Mouse (Mus musculus): ENCODE data around the gene Ttc39b. TPM values are rescaled to one million over a fixed set of nuclear protein-coding genes. Genes with fewer than 3 reads are reported as not detected.

Gene Ttc39b
- polyA plus RNA-seq, 1 experiment from 2014 or later, result 15.7 TPM

DNA sequence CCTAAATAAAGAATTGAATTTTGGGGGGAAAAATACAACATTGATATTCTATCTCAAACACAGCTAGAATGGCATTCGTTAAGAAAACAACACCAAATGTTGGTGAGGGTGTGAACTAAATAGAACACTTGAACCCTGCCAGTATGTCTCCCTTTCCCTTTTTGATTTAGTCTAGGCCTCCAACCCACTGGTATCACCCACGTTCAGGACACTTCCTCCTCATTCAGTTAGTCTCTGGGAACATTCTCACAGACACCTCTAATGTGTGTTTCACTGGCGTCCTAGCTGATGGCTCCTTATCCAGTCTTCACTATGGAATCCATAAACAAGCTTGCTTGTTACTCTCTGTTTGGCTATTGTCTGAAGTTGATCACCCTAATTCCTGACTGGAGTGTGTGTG is 125.9 kb downstream of the Ttc39b start:
- DNase-seq (ENCODE audit: low spot score), result no peak
- no peaks in the 10 kb centered on the region for H3K27me3 ChIP-seq (ENCODE audit: control insufficient read depth, insufficient read depth, low read length)
- H3K36me3 ChIP-seq (ENCODE audit: control insufficient read depth, insufficient read depth, low read length), result no peaks in the 10 kb centered on the region
- H3K9ac ChIP-seq (ENCODE audit: low read length), result no peak overlapping the region
- no peak overlapping the region for H3K4me3 ChIP-seq (ENCODE audit: low read depth, low read length)
- no peaks in the 10 kb centered on the region for H3K9me3 ChIP-seq (ENCODE audit: control insufficient read depth, low read length)
- ATAC-seq (ENCODE audit: low FRiP score, low TSS enrichment), result no peak
- H3K4me2 ChIP-seq (replicated peaks; ENCODE audit: low read depth), result no peak overlapping the region
- no peak overlapping the region for H3K27ac ChIP-seq (replicated peaks)
- H3K4me1 ChIP-seq (replicated peaks; ENCODE audit: control insufficient read depth, insufficient read depth), result no peaks in the 10 kb centered on the region
- TF ChIP-seq EP300 (optimal IDR thresholded peaks at IDR 0.05), result no peak
- TF ChIP-seq CTCF (IDR thresholded peaks at IDR 0.05; ENCODE audit: low read depth), result no peak
- WGBS, result 80% methylated on average over 3 of the region's 3 CpGs

DNA sequence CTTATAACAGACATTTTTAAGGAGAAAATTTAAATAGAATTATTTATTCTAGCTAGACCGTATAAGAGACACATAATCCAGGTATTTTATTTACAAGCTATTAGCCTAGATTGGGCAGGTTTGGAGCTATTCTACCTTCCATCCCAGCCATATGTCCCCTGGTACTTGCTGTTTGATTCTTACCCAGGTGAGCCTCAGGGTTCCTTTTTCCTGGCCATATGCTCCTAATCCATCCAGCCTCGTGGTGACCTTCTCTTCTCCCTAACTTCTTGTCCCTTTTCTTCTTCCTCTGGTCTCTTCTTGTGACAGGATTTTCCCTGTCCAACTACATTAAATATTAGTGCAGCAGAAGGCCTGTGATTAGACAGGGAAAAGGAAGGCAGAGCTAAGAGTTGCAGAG is 134.3 kb downstream of the Ttc39b start:
- H3K36me3 ChIP-seq (ENCODE audit: control insufficient read depth, insufficient read depth, low read length), result no peaks in the 10 kb centered on the region
- H3K9ac ChIP-seq (ENCODE audit: low read length), result no peak overlapping the region
- no peaks in the 10 kb centered on the region for H3K9me3 ChIP-seq (ENCODE audit: control insufficient read depth, low read length)
- no peaks in the 10 kb centered on the region for H3K27me3 ChIP-seq (ENCODE audit: control insufficient read depth, insufficient read depth, low read length)
- TF ChIP-seq CTCF (IDR thresholded peaks at IDR 0.05; ENCODE audit: low read depth), result no peak
- TF ChIP-seq EP300 (optimal IDR thresholded peaks at IDR 0.05), result no peak
- H3K4me1 ChIP-seq (replicated peaks; ENCODE audit: control insufficient read depth, insufficient read depth), result no peaks in the 10 kb centered on the region
- no peak overlapping the region for H3K4me2 ChIP-seq (replicated peaks; ENCODE audit: low read depth)
- ATAC-seq (ENCODE audit: low FRiP score, low TSS enrichment), result no peak
- no peak overlapping the region for H3K4me3 ChIP-seq (ENCODE audit: low read depth, low read length)
- DNase-seq (ENCODE audit: low spot score), result no peak
- H3K27ac ChIP-seq (replicated peaks), result no peak overlapping the region
- 89% methylated on average over 2 of the region's 2 CpGs for WGBS

DNA sequence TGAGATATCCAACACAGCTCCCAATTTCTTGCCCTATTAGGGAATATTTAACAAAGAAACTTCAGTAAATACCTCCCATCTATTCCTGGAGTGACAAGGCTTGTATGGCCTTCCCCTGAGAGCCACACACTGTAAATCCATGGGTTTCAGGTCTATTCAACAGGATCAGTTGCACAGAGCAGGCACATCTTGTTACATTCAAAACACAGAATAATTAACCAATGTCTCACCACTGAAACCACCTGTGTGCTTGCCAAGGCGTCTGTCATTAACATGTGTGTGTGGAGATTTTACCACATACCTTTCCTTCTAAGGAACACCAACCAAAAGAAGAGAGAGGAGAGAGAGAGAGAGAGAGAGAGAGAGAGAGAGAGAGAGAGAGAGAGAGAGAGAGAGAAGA is 136.7 kb downstream of the Ttc39b start:
- H3K9ac ChIP-seq (ENCODE audit: low read length), result no peak overlapping the region
- 55% methylated on average over 1 of the region's 1 CpGs for WGBS
- H3K4me3 ChIP-seq (ENCODE audit: low read depth, low read length), result no peak overlapping the region
- ATAC-seq (ENCODE audit: low FRiP score, low TSS enrichment) (no peak), DNase-seq (ENCODE audit: low spot score) (no peak)
- H3K9me3 ChIP-seq (ENCODE audit: control insufficient read depth, low read length), result no peaks in the 10 kb centered on the region
- H3K36me3 ChIP-seq (ENCODE audit: control insufficient read depth, insufficient read depth, low read length), result no peaks in the 10 kb centered on the region
- no peaks in the 10 kb centered on the region for H3K27me3 ChIP-seq (ENCODE audit: control insufficient read depth, insufficient read depth, low read length)
- TF ChIP-seq EP300 (optimal IDR thresholded peaks at IDR 0.05) (no peak), CTCF (IDR thresholded peaks at IDR 0.05; ENCODE audit: low read depth) (no peak)
- H3K27ac ChIP-seq (replicated peaks), result no peak overlapping the region
- no peaks in the 10 kb centered on the region for H3K4me1 ChIP-seq (replicated peaks; ENCODE audit: control insufficient read depth, insufficient read depth)
- no peak overlapping the region for H3K4me2 ChIP-seq (replicated peaks; ENCODE audit: low read depth)

DNA sequence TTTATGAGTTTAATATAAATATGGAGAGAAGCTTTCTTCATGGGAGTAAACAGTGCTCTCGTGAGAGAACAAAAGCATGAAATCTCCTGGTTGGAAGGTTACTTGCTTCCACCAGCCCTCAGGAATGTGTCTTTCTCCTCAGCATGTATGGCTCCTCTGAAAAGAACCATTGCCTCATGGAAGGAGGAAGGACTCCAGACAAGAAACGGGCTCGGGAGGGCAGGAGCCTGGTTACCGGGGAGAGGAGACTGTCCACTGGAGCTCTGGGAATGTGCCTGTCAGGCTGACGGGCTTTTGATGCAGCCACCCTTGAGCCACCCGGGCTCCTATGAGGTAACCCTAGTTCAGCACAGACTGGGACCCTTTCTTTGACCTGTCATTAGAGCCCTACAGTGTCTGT is 137.6 kb downstream of the Ttc39b start:
- no peaks in the 10 kb centered on the region for H3K36me3 ChIP-seq (ENCODE audit: control insufficient read depth, insufficient read depth, low read length)
- no peak overlapping the region for H3K4me2 ChIP-seq (replicated peaks; ENCODE audit: low read depth)
- no peaks in the 10 kb centered on the region for H3K9me3 ChIP-seq (ENCODE audit: control insufficient read depth, low read length)
- H3K4me3 ChIP-seq (ENCODE audit: low read depth, low read length), result no peak overlapping the region
- no peak for DNase-seq (ENCODE audit: low spot score)
- H3K27me3 ChIP-seq (ENCODE audit: control insufficient read depth, insufficient read depth, low read length), result no peaks in the 10 kb centered on the region
- no peak overlapping the region for H3K9ac ChIP-seq (ENCODE audit: low read length)
- TF ChIP-seq EP300 (optimal IDR thresholded peaks at IDR 0.05) (no peak), CTCF (IDR thresholded peaks at IDR 0.05; ENCODE audit: low read depth) (no peak)
- WGBS, result 27% methylated on average over 6 of the region's 6 CpGs
- H3K4me1 ChIP-seq (replicated peaks; ENCODE audit: control insufficient read depth, insufficient read depth), result no peaks in the 10 kb centered on the region
- ATAC-seq (ENCODE audit: low FRiP score, low TSS enrichment), result no peak
- H3K27ac ChIP-seq (replicated peaks), result no peak overlapping the region

DNA sequence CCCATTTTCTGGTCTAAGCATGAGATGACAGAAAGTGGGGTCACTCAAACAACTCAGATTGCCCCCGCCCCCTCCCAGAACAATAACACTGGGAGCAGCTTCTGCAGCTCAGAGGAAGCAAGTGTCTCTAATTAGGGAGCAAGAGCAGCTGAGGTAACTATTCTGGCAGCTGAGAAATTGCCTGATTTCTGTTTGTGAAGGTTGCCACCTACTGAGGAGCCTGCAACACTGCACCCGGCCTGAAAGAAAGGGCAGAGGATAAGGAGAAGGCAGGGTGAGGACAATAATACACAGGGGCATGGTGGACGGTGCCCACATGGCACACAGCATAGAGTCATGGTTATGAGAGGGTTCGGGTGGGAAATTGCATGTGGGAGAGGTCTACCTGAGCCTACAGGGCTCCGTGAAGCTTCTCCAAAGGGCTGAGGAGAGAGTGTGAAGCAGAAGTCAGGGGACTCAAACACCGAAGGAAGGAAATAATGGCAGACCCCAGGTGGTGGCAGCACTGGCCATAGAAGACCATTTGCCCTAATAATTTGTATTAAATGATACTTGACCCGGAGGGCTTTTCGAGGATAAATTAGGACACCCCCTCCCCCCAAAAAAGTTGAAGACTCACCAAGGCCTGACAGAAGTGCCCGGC is 140.6 kb downstream of the Ttc39b start:
- Histone ChIP-seq H3K9ac (ENCODE audit: low read length) (no peak overlapping the region), H3K36me3 (ENCODE audit: control insufficient read depth, insufficient read depth, low read length) (no peaks in the 10 kb centered on the region), H3K4me3 (ENCODE audit: low read depth, low read length) (no peak overlapping the region), H3K27ac (replicated peaks) (no peak overlapping the region), H3K9me3 (ENCODE audit: control insufficient read depth, low read length) (no peaks in the 10 kb centered on the region), H3K4me2 (replicated peaks; ENCODE audit: low read depth) (no peak overlapping the region), H3K27me3 (ENCODE audit: control insufficient read depth, insufficient read depth, low read length) (no peaks in the 10 kb centered on the region), H3K4me1 (replicated peaks; ENCODE audit: control insufficient read depth, insufficient read depth) (no peaks in the 10 kb centered on the region)
- ATAC-seq (ENCODE audit: low FRiP score, low TSS enrichment), result peak; percentile 47
- WGBS, result 40% methylated on average over 9 of the region's 9 CpGs
- peak; percentile 43 for DNase-seq (ENCODE audit: low spot score)
- TF ChIP-seq EP300 (optimal IDR thresholded peaks at IDR 0.05) (no peak), CTCF (IDR thresholded peaks at IDR 0.05; ENCODE audit: low read depth) (peak; percentile 89)

- ATAC-seq (ENCODE audit: low FRiP score, low TSS enrichment) (no peak), DNase-seq (ENCODE audit: low spot score) (no peak)
- no peaks in the 10 kb centered on the region for H3K4me1 ChIP-seq (replicated peaks; ENCODE audit: control insufficient read depth, insufficient read depth)
- H3K9ac ChIP-seq (ENCODE audit: low read length), result no peak overlapping the region
- no peak overlapping the region for H3K27ac ChIP-seq (replicated peaks)
- H3K9me3 ChIP-seq (ENCODE audit: control insufficient read depth, low read length), result no peaks in the 10 kb centered on the region
- 52% methylated on average over 8 of the region's 8 CpGs for WGBS
- H3K4me3 ChIP-seq (ENCODE audit: low read depth, low read length), result no peak overlapping the region
- H3K27me3 ChIP-seq (ENCODE audit: control insufficient read depth, insufficient read depth, low read length), result no peaks in the 10 kb centered on the region
- H3K4me2 ChIP-seq (replicated peaks; ENCODE audit: low read depth), result no peak overlapping the region
- TF ChIP-seq CTCF (IDR thresholded peaks at IDR 0.05; ENCODE audit: low read depth) (no peak), EP300 (optimal IDR thresholded peaks at IDR 0.05) (no peak)
- H3K36me3 ChIP-seq (ENCODE audit: control insufficient read depth, insufficient read depth, low read length), result no peaks in the 10 kb centered on the region
Measured at GRCm38 (mm10) chr4:83182178-83183068, 141.6 kb downstream of the Ttc39b start.

Measured in stomach, postnatal 0 days (tissue).